Mouse (Mus musculus) cortical plate, adult 2 months (tissue): ENCODE measurements at regions not wholly inside any gene's neighbourhood (a gene's known extent, or its start where the extent isn't known, plus 50 kb on each side); places are given as distances from the start of the nearest gene placed in this dataset.

Experiments
- CTCF ChIP-seq: fragments of 200-500 bp; IDR thresholded peaks from 2 replicates; pipeline ENCODE4 v1.5.1; 2011; ENCODE audit warnings: mild to moderate bottlenecking, control low read depth, low read length; ENCODE audit not compliant: insufficient read depth; ENCODE audit errors: extremely low read depth
- POLR2A ChIP-seq: fragments of 200-500 bp; IDR thresholded peaks from 2 replicates; pipeline ENCODE4 v1.6.1; 2011; ENCODE audit warnings: mild to moderate bottlenecking, low read length, control low read depth; ENCODE audit not compliant: insufficient read depth; ENCODE audit errors: extremely low read depth

DNA sequence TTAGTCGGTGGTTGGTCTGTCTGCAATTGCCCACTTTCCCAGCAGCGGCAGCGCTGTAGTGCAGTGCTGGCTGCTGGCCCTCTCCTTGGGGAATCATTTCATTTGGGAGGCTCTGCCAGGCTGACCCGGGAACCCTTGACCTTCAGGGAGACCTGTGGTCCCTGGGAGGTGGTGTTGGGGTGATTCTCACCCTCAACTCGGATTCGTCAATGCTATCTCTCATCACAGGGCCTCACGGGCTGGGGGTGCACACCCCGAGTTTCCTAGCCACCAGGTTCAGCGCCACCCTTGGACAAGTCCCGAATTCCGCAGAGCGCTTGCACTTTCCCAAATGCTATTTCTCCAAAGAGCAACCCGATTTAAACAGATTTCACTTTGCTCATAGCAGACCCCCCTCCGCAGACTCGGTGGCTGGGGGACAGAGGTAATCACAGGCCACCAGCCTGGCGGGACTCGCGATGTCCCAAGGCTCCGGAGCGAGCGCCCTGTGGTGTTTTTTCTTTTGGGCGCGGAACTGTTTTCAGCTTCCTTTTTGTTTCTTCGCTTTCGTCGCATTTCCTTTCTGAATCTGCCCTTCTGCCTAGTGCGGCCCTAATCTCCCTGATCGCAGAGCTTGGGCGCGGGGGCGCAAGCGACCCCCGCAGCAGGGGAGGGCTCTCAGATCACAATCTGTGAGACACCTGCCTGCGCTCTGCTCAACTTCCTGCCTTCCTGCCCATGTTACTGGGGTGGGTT, 300.7 kb downstream of the Vrk1 start:
- TF ChIP-seq POLR2A, result no peak
- TF ChIP-seq CTCF, result no peak
